Mouse (Mus musculus) small intestine, adult 2 months (tissue): ENCODE measurements around the gene Rab3b.

Source experiments
- CTCF ChIP-seq: fragments of 200-500 bp; IDR thresholded peaks from 2 replicates; pipeline ENCODE4 v1.5.1; 2012; ENCODE audit warnings: low read depth, mild to moderate bottlenecking, control low read depth, inconsistent platforms, low read length, moderate library complexity, mixed read lengths; ENCODE audit not compliant: insufficient replicate concordance, insufficient read length; ENCODE audit errors: extremely low read depth
- POLR2A ChIP-seq: fragments of 200-500 bp; IDR thresholded peaks from 2 replicates; pipeline ENCODE4 v1.6.1; 2012; ENCODE audit warnings: low read depth, mild to moderate bottlenecking, control low read depth, inconsistent platforms, low read length, moderate library complexity

DNA sequence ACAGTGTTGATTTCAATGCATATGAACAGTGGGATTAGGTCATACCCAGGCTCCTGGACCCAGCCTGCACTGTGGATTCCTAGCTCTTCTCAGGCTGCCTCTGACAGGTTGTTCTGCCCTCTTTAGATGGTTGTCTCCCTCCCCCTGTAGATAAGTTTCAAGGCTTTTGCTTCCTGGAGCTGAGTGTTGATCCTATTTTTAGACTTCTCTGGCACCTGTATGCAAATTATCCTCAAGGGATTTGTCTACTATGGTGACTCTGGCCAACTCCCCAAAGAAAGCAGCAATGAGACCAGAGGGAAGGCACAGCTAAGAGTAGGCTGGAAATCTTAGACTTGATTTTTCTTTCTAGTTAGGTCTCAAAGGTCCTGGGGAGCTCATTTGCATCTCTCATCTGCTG, 28.6 kb downstream of the Rab3b start:
- TF ChIP-seq CTCF (no peak), POLR2A (no peak)
